Mouse (Mus musculus): ENCODE data around the gene Misp.

Misp gene

DNA sequence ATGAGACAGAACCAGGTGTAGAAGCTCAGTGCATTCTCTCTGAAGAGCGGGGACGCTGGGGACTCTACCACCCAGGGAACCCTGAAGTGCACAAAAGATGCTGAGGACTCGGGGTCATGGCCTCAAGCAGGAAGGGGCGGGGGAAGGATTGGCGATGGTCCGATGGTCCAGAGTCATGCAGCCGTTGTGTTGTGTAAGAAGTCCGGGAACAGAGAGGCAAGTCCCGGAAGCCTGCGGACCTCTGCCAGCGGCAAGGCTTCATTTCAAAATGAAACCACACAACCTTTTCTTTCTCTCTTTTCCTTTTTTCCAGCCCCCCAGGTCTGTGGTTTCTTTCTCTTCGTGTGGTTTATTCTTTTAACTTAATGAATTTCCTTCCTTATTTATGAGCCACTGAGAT lies 57.0 kb downstream of the Misp start:
- no peak for DNase-seq

DNA sequence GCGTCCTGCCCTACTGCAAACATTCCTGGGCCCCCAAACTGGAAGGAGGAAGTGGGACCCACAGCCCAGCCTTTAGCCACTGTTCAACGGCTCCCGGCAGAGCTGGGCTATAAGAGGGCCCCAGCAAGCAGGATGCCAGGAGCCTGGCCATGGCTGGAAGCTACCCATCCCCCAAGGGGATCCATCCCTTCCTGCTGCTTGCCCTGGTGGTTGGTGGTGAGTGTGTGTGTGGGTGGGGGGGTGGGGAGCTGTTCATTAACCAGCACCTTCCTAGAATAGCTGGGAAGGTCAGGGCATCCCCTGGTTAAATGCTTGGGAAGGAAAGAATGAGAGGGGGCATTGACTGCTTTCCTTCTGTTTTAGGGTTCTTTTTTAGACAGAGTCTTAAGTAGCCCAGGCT lies 58.7 kb downstream of the Misp start:
- DNase-seq: no peak
